Mouse (Mus musculus): Measurements from ENCODE around the gene Pla1a.
A peak's percentile ranks its signal among the peaks of the same experiment; 100 is the strongest.

The Pla1a gene

GRCm38 (mm10) chr16:38365390-38365789 lies 67.6 kb downstream of the Pla1a start:
- no peak for DNase-seq (ENCODE audit: low read depth, low spot score)

GRCm38 (mm10) chr16:38363657-38364056 lies 69.3 kb downstream of the Pla1a start:
- DNase-seq (ENCODE audit: low read depth, low spot score) = no peak
- no peaks in the 10 kb centered on the region for H3K27me3 ChIP-seq (ENCODE audit: control insufficient read depth, insufficient read depth, low read length, poor library complexity, severe bottlenecking)
- H3K36me3 ChIP-seq (ENCODE audit: control insufficient read depth, insufficient read depth, low read length, poor library complexity, severe bottlenecking) = no peaks in the 10 kb centered on the region

More at GRCm38 (mm10) chr16:38365390-38365789, 67.6 kb downstream of the Pla1a start:
- Histone ChIP-seq H3K27me3 (ENCODE audit: control insufficient read depth, insufficient read depth, low read length, poor library complexity, severe bottlenecking) (no peaks in the 10 kb centered on the region), H3K36me3 (ENCODE audit: control insufficient read depth, insufficient read depth, low read length, poor library complexity, severe bottlenecking) (no peaks in the 10 kb centered on the region)

- no peak for DNase-seq (ENCODE audit: low read depth, low spot score)
- H3K36me3 ChIP-seq (ENCODE audit: control insufficient read depth, insufficient read depth, low read length, poor library complexity, severe bottlenecking) = no peaks in the 10 kb centered on the region
- no peaks in the 10 kb centered on the region for H3K27me3 ChIP-seq (ENCODE audit: control insufficient read depth, insufficient read depth, low read length, poor library complexity, severe bottlenecking)
Observed at GRCm38 (mm10) chr16:38363256-38363595, 69.7 kb downstream of the Pla1a start.

GRCm38 (mm10) chr16:38362493-38363255 lies 70.3 kb downstream of the Pla1a start:
- Histone ChIP-seq H3K36me3 (ENCODE audit: control insufficient read depth, insufficient read depth, low read length, poor library complexity, severe bottlenecking) (0 out of 2 replicates have a peak, but pooled peaks cover 2% of the 10 kb centered on the region), H3K27me3 (ENCODE audit: control insufficient read depth, insufficient read depth, low read length, poor library complexity, severe bottlenecking) (no peaks in the 10 kb centered on the region)
- DNase-seq (ENCODE audit: low read depth, low spot score) = no peak

- Histone ChIP-seq H3K36me3 (ENCODE audit: control insufficient read depth, insufficient read depth, low read length, poor library complexity, severe bottlenecking) (0 out of 2 replicates have a peak, but pooled peaks cover 2% of the 10 kb centered on the region), H3K27me3 (ENCODE audit: control insufficient read depth, insufficient read depth, low read length, poor library complexity, severe bottlenecking) (no peaks in the 10 kb centered on the region)
- no peak for DNase-seq (ENCODE audit: low read depth, low spot score)
Observed at GRCm38 (mm10) chr16:38361933-38362332, 71.0 kb downstream of the Pla1a start, which contains the start of gene Popdc2. Gene Popdc2 (plus strand): TSS chr16:38362209.

- Histone ChIP-seq H3K36me3 (ENCODE audit: control insufficient read depth, insufficient read depth, low read length, poor library complexity, severe bottlenecking) (peaks cover 2% of the 10 kb centered on the region; the same call in 1 of the 2 replicates), H3K27me3 (ENCODE audit: control insufficient read depth, insufficient read depth, low read length, poor library complexity, severe bottlenecking) (no peaks in the 10 kb centered on the region)
- no peak for DNase-seq (ENCODE audit: low read depth, low spot score)
Observed at GRCm38 (mm10) chr16:38360317-38360716, 72.6 kb downstream of the Pla1a start.

- H3K36me3 ChIP-seq (ENCODE audit: control insufficient read depth, insufficient read depth, low read length, poor library complexity, severe bottlenecking) = peaks cover 2% of the 10 kb centered on the region; the same call in 1 of the 2 replicates
- no peaks in the 10 kb centered on the region for H3K27me3 ChIP-seq (ENCODE audit: control insufficient read depth, insufficient read depth, low read length, poor library complexity, severe bottlenecking)
- DNase-seq (ENCODE audit: low read depth, low spot score) = no peak
Observed at GRCm38 (mm10) chr16:38359857-38360256, 73.1 kb downstream of the Pla1a start.

- H3K36me3 ChIP-seq (ENCODE audit: control insufficient read depth, insufficient read depth, low read length, poor library complexity, severe bottlenecking) = peaks cover 2% of the 10 kb centered on the region; the same call in 1 of the 2 replicates
- H3K27me3 ChIP-seq (ENCODE audit: control insufficient read depth, insufficient read depth, low read length, poor library complexity, severe bottlenecking) = no peaks in the 10 kb centered on the region
- no peak for DNase-seq (ENCODE audit: low read depth, low spot score)
Observed at GRCm38 (mm10) chr16:38359241-38359640, 73.7 kb downstream of the Pla1a start.

- DNase-seq (ENCODE audit: low read depth, low spot score) = no peak
- Histone ChIP-seq H3K36me3 (ENCODE audit: control insufficient read depth, insufficient read depth, low read length, poor library complexity, severe bottlenecking) (peaks cover 2% of the 10 kb centered on the region; the same call in 1 of the 2 replicates), H3K27me3 (ENCODE audit: control insufficient read depth, insufficient read depth, low read length, poor library complexity, severe bottlenecking) (no peaks in the 10 kb centered on the region)
Observed at GRCm38 (mm10) chr16:38358256-38358812, 74.6 kb downstream of the Pla1a start.

- peaks cover 8% of the 10 kb centered on the region for H3K36me3 ChIP-seq (ENCODE audit: control insufficient read depth, insufficient read depth, low read length, poor library complexity, severe bottlenecking)
- no peak for DNase-seq (ENCODE audit: low read depth, low spot score)
- no peaks in the 10 kb centered on the region for H3K27me3 ChIP-seq (ENCODE audit: control insufficient read depth, insufficient read depth, low read length, poor library complexity, severe bottlenecking)
Observed at GRCm38 (mm10) chr16:38354185-38354913, 78.6 kb downstream of the Pla1a start.

- Histone ChIP-seq H3K27me3 (ENCODE audit: control insufficient read depth, insufficient read depth, low read length, poor library complexity, severe bottlenecking) (no peaks in the 10 kb centered on the region), H3K36me3 (ENCODE audit: control insufficient read depth, insufficient read depth, low read length, poor library complexity, severe bottlenecking) (peaks cover 8% of the 10 kb centered on the region)
- DNase-seq (ENCODE audit: low read depth, low spot score) = no peak
Observed at GRCm38 (mm10) chr16:38353642-38354041, 79.3 kb downstream of the Pla1a start.

GRCm38 (mm10) chr16:38352851-38353250 lies 80.1 kb downstream of the Pla1a start:
- DNase-seq (ENCODE audit: low read depth, low spot score) = no peak
- peaks cover 7% of the 10 kb centered on the region for H3K36me3 ChIP-seq (ENCODE audit: control insufficient read depth, insufficient read depth, low read length, poor library complexity, severe bottlenecking)

GRCm38 (mm10) chr16:38352031-38352430 lies 80.9 kb downstream of the Pla1a start:
- no peaks in the 10 kb centered on the region for H3K27me3 ChIP-seq (ENCODE audit: control insufficient read depth, insufficient read depth, low read length, poor library complexity, severe bottlenecking)
- DNase-seq (ENCODE audit: low read depth, low spot score) = no peak
- peaks cover 6% of the 10 kb centered on the region for H3K36me3 ChIP-seq (ENCODE audit: control insufficient read depth, insufficient read depth, low read length, poor library complexity, severe bottlenecking)

More at GRCm38 (mm10) chr16:38352851-38353250, 80.1 kb downstream of the Pla1a start:
- no peaks in the 10 kb centered on the region for H3K27me3 ChIP-seq (ENCODE audit: control insufficient read depth, insufficient read depth, low read length, poor library complexity, severe bottlenecking)

GRCm38 (mm10) chr16:38350939-38351338 lies 82.0 kb downstream of the Pla1a start:
- Histone ChIP-seq H3K36me3 (ENCODE audit: control insufficient read depth, insufficient read depth, low read length, poor library complexity, severe bottlenecking) (peaks cover 6% of the 10 kb centered on the region), H3K27me3 (ENCODE audit: control insufficient read depth, insufficient read depth, low read length, poor library complexity, severe bottlenecking) (no peaks in the 10 kb centered on the region)
- DNase-seq (ENCODE audit: low read depth, low spot score) = no peak

- DNase-seq (ENCODE audit: low read depth, low spot score) = peak; percentile 37
Observed at GRCm38 (mm10) chr16:38350361-38350855, 82.5 kb downstream of the Pla1a start.

More at GRCm38 (mm10) chr16:38350361-38350855, 82.5 kb downstream of the Pla1a start:
- H3K36me3 ChIP-seq (ENCODE audit: control insufficient read depth, insufficient read depth, low read length, poor library complexity, severe bottlenecking) = peaks cover 6% of the 10 kb centered on the region
- H3K27me3 ChIP-seq (ENCODE audit: control insufficient read depth, insufficient read depth, low read length, poor library complexity, severe bottlenecking) = no peaks in the 10 kb centered on the region

Data from splenic B cell, adult 2 months (primary cell).